28 mouse cellular contexts compared by ENCODE assay signal in genomic region chr11:25743664-25744063, GRCm38 (mm10).
DNase-seq lines count a peak whose midpoint lies in the region; ATAC-seq and TF ChIP-seq lines count a peak whose summit lies in the region.
"Had no signal": no experiment of that assay in that cellular context is flagged by ENCODE, and none has a peak within 500 bp of the region (broad histone marks: within the 10 kb centered on the region; RNA-seq: fewer than 3 reads in every experiment).

No protein-coding gene starts in this region.

- H3K4me2 ChIP-seq in liver, embryonic 14.5 days (ENCODE audit: low read depth), result no peak overlapping the region
- H3K4me2 ChIP-seq in CH12.LX (ENCODE audit: insufficient read depth, low read depth, poor library complexity, severe bottlenecking), result no peak overlapping the region
- H3K4me2 ChIP-seq in stomach, postnatal 0 days (replicated peaks; ENCODE audit: low read depth), result no peak overlapping the region
- H3K4me2 ChIP-seq: forebrain, embryonic 15.5 days; hindbrain, embryonic 12.5 days; limb, embryonic 15.5 days; midbrain, embryonic 13.5 days; neural tube, embryonic 12.5 days had no signal

- no peak overlapping the region for H3K4me3 ChIP-seq in liver, embryonic 14.5 days (ENCODE audit: insufficient read depth in 1 of 2, low read depth in 2 of 2, low read length in 2 of 2)
- H3K4me3 ChIP-seq in CH12.LX (replicated peaks in 1 of 3; ENCODE audit: low read depth in 2 of 3, low read length in 2 of 3, poor library complexity in 1 of 3) (no peak overlapping the region), ES-E14 (ENCODE audit: insufficient read depth in 1 of 2, low read depth in 1 of 2, low read length in 2 of 2, poor library complexity in 1 of 2, severe bottlenecking in 1 of 2) (no peak overlapping the region)
- no peak overlapping the region for H3K4me3 ChIP-seq in stomach, postnatal 0 days (ENCODE audit: low read depth, low read length)
- H3K4me3 ChIP-seq: forebrain, embryonic 15.5 days; hindbrain, embryonic 12.5 days; limb, embryonic 15.5 days; megakaryocyte, embryonic 14.5 days; midbrain, embryonic 13.5 days; neural tube, embryonic 12.5 days had no signal

- dilution Hi-C loops in CH12.LX (cut with MboI; ENCODE audit: extremely low pct_ligation_motif_present, extremely low pct_unique_long_range_greater_than_20kb, low sequenced_read_pairs), result no loop called here

- no peak for TF ChIP-seq EP300 in liver, embryonic 14.5 days (IDR thresholded peaks at IDR 0.05; ENCODE audit: low read depth)
- TF ChIP-seq EP300 in CH12.LX (IDR thresholded peaks at IDR 0.05; ENCODE audit: low read length), result no peak
- no peak for TF ChIP-seq EP300 in stomach, postnatal 0 days (optimal IDR thresholded peaks at IDR 0.05)

- H3K9me3 ChIP-seq in liver, embryonic 14.5 days (ENCODE audit: control insufficient read depth, low read length), result no peaks in the 10 kb centered on the region
- H3K9me3 ChIP-seq in CH12.LX (replicated peaks; ENCODE audit: low read length) (peaks cover 2% of the 10 kb centered on the region), ES-E14 (ENCODE audit: control insufficient read depth, insufficient read depth, low read depth, low read length) (no peaks in the 10 kb centered on the region)
- H3K9me3 ChIP-seq in stomach, postnatal 0 days (ENCODE audit: control insufficient read depth, low read length), result no peaks in the 10 kb centered on the region
- H3K9me3 ChIP-seq: forebrain, embryonic 15.5 days; hindbrain, embryonic 12.5 days; limb, embryonic 15.5 days; megakaryocyte, embryonic 14.5 days; midbrain, embryonic 13.5 days; neural tube, embryonic 12.5 days had no signal

- no peaks in the 10 kb centered on the region for H3K36me3 ChIP-seq in liver, embryonic 14.5 days (replicated peaks; ENCODE audit: control insufficient read depth, insufficient read depth, low read depth)
- H3K36me3 ChIP-seq in CH12.LX (replicated peaks in 1 of 2; ENCODE audit: control insufficient read depth in 1 of 2, insufficient read depth in 1 of 2, low read length in 1 of 2) (no peaks in the 10 kb centered on the region), ES-E14 (ENCODE audit: control insufficient read depth, insufficient read depth, low read length, poor library complexity, severe bottlenecking) (no peaks in the 10 kb centered on the region)
- no peaks in the 10 kb centered on the region for H3K36me3 ChIP-seq in stomach, postnatal 0 days (ENCODE audit: control insufficient read depth, insufficient read depth, low read length)
- H3K36me3 ChIP-seq: forebrain, embryonic 15.5 days; hindbrain, embryonic 12.5 days; limb, embryonic 15.5 days; midbrain, embryonic 13.5 days; neural tube, embryonic 12.5 days had no signal

- TF ChIP-seq RAD21 in CH12.LX (IDR thresholded peaks at IDR 0.05; ENCODE audit: low read depth, low read length), result peak; percentile 59

- TF ChIP-seq POLR2A in CH12.LX (IDR thresholded peaks at IDR 0.05; ENCODE audit: low read depth, low read length), result no peak

- no peaks in the 10 kb centered on the region for H3K79me2 ChIP-seq in CH12.LX (replicated peaks; ENCODE audit: control insufficient read depth, extremely low read depth, insufficient read depth, poor library complexity, severe bottlenecking)

- no peak overlapping the region for H3K27ac ChIP-seq in liver, embryonic 14.5 days
- H3K27ac ChIP-seq in CH12.LX (ENCODE audit: insufficient read depth, low read depth) (no peak overlapping the region), ES-E14 (ENCODE audit: insufficient read depth, low read depth, low read length, poor library complexity, severe bottlenecking) (no peak overlapping the region)
- H3K27ac ChIP-seq in stomach, postnatal 0 days (replicated peaks), result no peak overlapping the region
- H3K27ac ChIP-seq: forebrain, embryonic 15.5 days; hindbrain, embryonic 12.5 days; limb, embryonic 15.5 days; midbrain, embryonic 13.5 days; neural tube, embryonic 12.5 days had no signal

- TF ChIP-seq CTCF in liver, embryonic 14.5 days (IDR thresholded peaks at IDR 0.05; ENCODE audit: low read depth), result peak; percentile 16; the same call in 1 of the 2 replicates
- TF ChIP-seq CTCF in CH12.LX (conservative IDR thresholded peaks at IDR 0.05 in 1 of 2, IDR thresholded peaks at IDR 0.05 in 1 of 2; ENCODE audit: low read depth in 2 of 2, low read length in 2 of 2), result peak; percentile 54 to 63; a peak in 3 of 4 replicates
- peak; percentile 16 for TF ChIP-seq CTCF in stomach, postnatal 0 days (IDR thresholded peaks at IDR 0.05; ENCODE audit: low read depth)

- no peaks in the 10 kb centered on the region for H3K4me1 ChIP-seq in liver, embryonic 14.5 days (replicated peaks; ENCODE audit: control insufficient read depth in 2 of 2, insufficient read depth in 2 of 2, low read length in 1 of 2)
- H3K4me1 ChIP-seq in CH12.LX (ENCODE audit: control insufficient read depth in 1 of 2, insufficient read depth in 2 of 2), result no peaks in the 10 kb centered on the region
- H3K4me1 ChIP-seq in ES-E14 (ENCODE audit: control insufficient read depth in 2 of 2, insufficient read depth in 2 of 2, low read length in 2 of 2, poor library complexity in 1 of 2), result no peaks in the 10 kb centered on the region
- no peaks in the 10 kb centered on the region for H3K4me1 ChIP-seq in stomach, postnatal 0 days (replicated peaks; ENCODE audit: control insufficient read depth, insufficient read depth)
- H3K4me1 ChIP-seq: forebrain, embryonic 15.5 days; hindbrain, embryonic 12.5 days; limb, embryonic 15.5 days; megakaryocyte, embryonic 14.5 days; midbrain, embryonic 13.5 days; neural tube, embryonic 12.5 days had no signal

- intact Hi-C loops in left cerebral cortex, postnatal 10 days (cut with DNase I), result no loop called here

- H3K27me3 ChIP-seq in liver, embryonic 14.5 days (ENCODE audit: control insufficient read depth, insufficient read depth, low read length), result no peaks in the 10 kb centered on the region
- no peaks in the 10 kb centered on the region for H3K27me3 ChIP-seq in CH12.LX (replicated peaks)
- no peaks in the 10 kb centered on the region for H3K27me3 ChIP-seq in stomach, postnatal 0 days (ENCODE audit: control insufficient read depth, insufficient read depth, low read length)
- H3K27me3 ChIP-seq: forebrain, embryonic 15.5 days; hindbrain, embryonic 12.5 days; limb, embryonic 15.5 days; megakaryocyte, embryonic 14.5 days; midbrain, embryonic 13.5 days; neural tube, embryonic 12.5 days had no signal

- in situ Hi-C loops in CH12.LX (cut with MboI; ENCODE audit: low pct_ligation_motif_present, low pct_unique_long_range_greater_than_20kb, low sequenced_read_pairs), result no loop called here
- in situ Hi-C loops in ES-E14 (cut with MboI; ENCODE audit: low sequenced_read_pairs in 2 of 2, unreplicated experiment in 2 of 2), result no loop called here

- ATAC-seq in liver, embryonic 14.5 days (ENCODE audit: insufficient read depth), result no peak
- no peak for ATAC-seq in stomach, postnatal 0 days (ENCODE audit: low FRiP score, low TSS enrichment)
- ATAC-seq: forebrain, embryonic 15.5 days; midbrain, embryonic 13.5 days had no signal

- 56% methylated on average over 3 of the region's 3 CpGs for WGBS in liver, embryonic 14.5 days (ENCODE audit: insufficient replicate concordance)
- WGBS in stomach, postnatal 0 days, result 89% methylated on average over 3 of the region's 3 CpGs

- no peak overlapping the region for H3K9ac ChIP-seq in liver, embryonic 14.5 days (replicated peaks)
- no peak overlapping the region for H3K9ac ChIP-seq in CH12.LX (ENCODE audit: insufficient read depth, low read depth)
- no peak overlapping the region for H3K9ac ChIP-seq in ES-E14 (ENCODE audit: insufficient read depth, low read depth, low read length, poor library complexity, severe bottlenecking)
- no peak overlapping the region for H3K9ac ChIP-seq in stomach, postnatal 0 days (ENCODE audit: low read length)
- H3K9ac ChIP-seq: forebrain, embryonic 15.5 days; hindbrain, embryonic 12.5 days; limb, embryonic 15.5 days; midbrain, embryonic 13.5 days; neural tube, embryonic 12.5 days had no signal

- DNase-seq in liver, embryonic 14.5 days (ENCODE audit: low read depth in 3 of 3, low spot score in 3 of 3), result no peak
- DNase-seq in liver (no peak), CH12.LX (ENCODE audit: extremely low read depth) (peak; percentile 31), ES-E14 (ENCODE audit: low read depth, low spot score) (no peak)
- DNase-seq in stomach, postnatal 0 days (ENCODE audit: low spot score), result no peak
- DNase-seq in left cerebral cortex, postnatal 10 days (ENCODE audit: extremely low spot score in 1 of 2, low spot score in 2 of 2), result no peak
- DNase-seq in left cerebral cortex, adult 9 months (ENCODE audit: low spot score in 2 of 2), result no peak
- DNase-seq: adrenal gland, postnatal 14 days; cerebellum, adult 2 months; cerebellum, postnatal 36 days; embryo, embryonic 11 days; gastrocnemius, postnatal 14 days; heart, adult 18-20 months; kidney, adult 2 months; kidney, postnatal 10 days; layer of hippocampus, postnatal 36 days; left cerebral cortex, postnatal 4 days; lung, adult 18-20 months; lung, postnatal 36 days; right cerebral cortex, postnatal 14 days; spleen, adult 18-20 months; thymus, postnatal 25 days had no signal

TF ChIP-seq in CH12.LX, 34 proteins besides CTCF, POLR2A, EP300 and RAD21:
- TF ChIP-seq ZNF384 (IDR thresholded peaks at IDR 0.05; ENCODE audit: low read depth, low read length), result 0 out of 2 replicates have a peak, but pooled peaks have one; percentile 14
- no peak for TF ChIP-seq CHD1 (IDR thresholded peaks at IDR 0.05; ENCODE audit: low read depth, low read length)
- TF ChIP-seq CHD2 (IDR thresholded peaks at IDR 0.05; ENCODE audit: low read length), result no peak
- peak; percentile 34; the same call in 1 of the 2 replicates for TF ChIP-seq SMC3 (IDR thresholded peaks at IDR 0.05; ENCODE audit: low read depth, low read length)
- TF ChIP-seq IRF4 (IDR thresholded peaks at IDR 0.05; ENCODE audit: low read depth, low read length), result no peak

TF ChIP-seq in ES-E14, 5 proteins besides CTCF, POLR2A, EP300 and RAD21:
- TF ChIP-seq CHD2 (IDR thresholded peaks at IDR 0.05; ENCODE audit: low read depth, low read length), result no peak
- no peak for TF ChIP-seq HCFC1 (IDR thresholded peaks at IDR 0.05; ENCODE audit: borderline replicate concordance, insufficient read depth, low read length)
- no peak for TF ChIP-seq MAFK (IDR thresholded peaks at IDR 0.05; ENCODE audit: insufficient read depth, low read depth, low read length)
- no peak for TF ChIP-seq ZC3H11A (IDR thresholded peaks at IDR 0.05; ENCODE audit: borderline replicate concordance, low read depth, low read length)
- TF ChIP-seq ZNF384 (IDR thresholded peaks at IDR 0.05; ENCODE audit: low read depth, low read length), result peak; percentile 82
